Mouse (Mus musculus): Measurements from ENCODE around the gene Trap1. TPM values are rescaled to one million over a fixed set of nuclear protein-coding genes. Genes with fewer than 3 reads are reported as not detected.
"Not testable (repeated sequence)": the region's sequence is repeated elsewhere in the genome, so short reads cannot be mapped to it uniquely, and the experiment has no call there.

Trap1 gene
- polyA plus RNA-seq, 1 experiment from 2014 or later = 90.8 TPM

DNA sequence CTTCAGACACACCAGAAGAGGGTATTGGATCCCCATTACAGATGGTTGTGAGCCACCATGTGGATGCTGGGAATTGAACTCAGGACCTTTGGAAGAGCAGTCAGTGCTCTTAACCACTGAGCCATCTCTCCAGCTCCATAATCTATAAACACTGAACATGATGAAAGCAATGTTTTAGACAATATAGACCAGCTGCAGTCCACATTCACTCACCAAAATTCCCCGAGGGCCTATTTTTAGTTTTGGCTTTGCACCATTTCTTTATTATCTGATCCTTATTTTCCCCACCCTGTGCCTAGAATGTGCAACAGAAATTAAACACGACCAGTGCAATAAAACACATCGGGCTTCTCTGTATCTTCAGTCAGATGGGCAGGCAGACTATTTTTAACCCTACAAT lies 2.8 kb upstream of the Trap1 start:
- Histone ChIP-seq H3K36me3 (ENCODE audit: control insufficient read depth, insufficient read depth, low read length) (peaks cover 18% of the 10 kb centered on the region), H3K4me1 (replicated peaks; ENCODE audit: control insufficient read depth, insufficient read depth, low read length) (peaks cover 14% of the 10 kb centered on the region)
- not testable (repeated sequence) for ATAC-seq (ENCODE audit: low read depth); H3K9me3 ChIP-seq (ENCODE audit: control insufficient read depth, low read length); H3K4me3 ChIP-seq (ENCODE audit: low read length); H3K4me2 ChIP-seq (ENCODE audit: low read depth, low read length); H3K27me3 ChIP-seq (ENCODE audit: control insufficient read depth, insufficient read depth, low read depth, low read length); H3K27ac ChIP-seq (ENCODE audit: low read length); H3K9ac ChIP-seq (ENCODE audit: low read length)
- WGBS = 55% methylated on average over 3 of the region's 3 CpGs

DNA sequence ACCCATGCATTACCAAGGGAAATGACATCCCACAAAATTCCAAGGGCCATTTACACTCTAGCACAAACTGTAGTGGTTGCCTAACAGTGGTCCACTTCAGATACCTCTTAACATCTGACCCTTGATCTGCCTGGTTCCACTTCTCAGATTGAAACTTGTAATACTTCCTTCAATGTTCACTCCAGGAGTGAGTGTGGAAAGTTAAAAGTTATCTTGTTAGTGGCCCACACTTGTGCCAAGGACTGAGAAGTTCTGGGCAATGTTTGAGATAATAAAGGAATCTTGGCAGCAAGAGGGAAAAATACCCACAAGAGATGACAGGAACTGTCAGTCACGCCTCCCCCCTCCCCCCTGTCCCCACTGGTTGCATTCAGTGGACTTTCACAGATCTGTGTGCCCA lies 2.0 kb upstream of the Trap1 start:
- peaks cover 11% of the 10 kb centered on the region for H3K36me3 ChIP-seq (ENCODE audit: control insufficient read depth, insufficient read depth, low read length)
- no peak overlapping the region for H3K4me2 ChIP-seq (ENCODE audit: low read depth, low read length)
- no peak overlapping the region for H3K9ac ChIP-seq (ENCODE audit: low read length)
- H3K4me1 ChIP-seq (replicated peaks; ENCODE audit: control insufficient read depth, insufficient read depth, low read length) = peaks cover 14% of the 10 kb centered on the region
- 38% methylated on average over 1 of the region's 1 CpGs for WGBS
- no peak overlapping the region for H3K27ac ChIP-seq (ENCODE audit: low read length)
- no peaks in the 10 kb centered on the region for H3K9me3 ChIP-seq (ENCODE audit: control insufficient read depth, low read length)
- no peak overlapping the region for H3K4me3 ChIP-seq (ENCODE audit: low read length)
- H3K27me3 ChIP-seq (ENCODE audit: control insufficient read depth, insufficient read depth, low read depth, low read length) = no peaks in the 10 kb centered on the region
- ATAC-seq (ENCODE audit: low read depth) = no peak

DNA sequence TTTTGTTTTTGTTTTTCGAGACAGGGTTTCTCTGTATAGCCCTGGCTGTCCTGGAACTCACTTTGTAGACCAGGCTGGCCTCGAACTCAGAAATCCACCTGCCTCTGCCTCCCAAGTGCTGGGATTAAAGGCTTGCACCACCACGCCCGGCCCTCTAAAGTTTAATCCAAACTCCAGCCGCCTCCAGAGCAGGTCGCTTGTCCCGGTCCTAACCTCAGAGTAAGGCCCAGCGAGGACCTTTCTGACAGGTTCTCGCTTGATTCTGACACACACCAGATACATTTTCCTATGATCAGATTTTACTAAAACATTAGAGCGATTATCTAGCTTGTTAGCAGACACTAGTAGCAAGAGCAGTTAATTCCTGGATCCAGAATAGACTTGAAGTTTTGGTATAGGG lies 675 bp upstream of the Trap1 start:
- Histone ChIP-seq H3K4me2 (ENCODE audit: low read depth, low read length) (peak overlapping the region; percentile 63), H3K4me1 (replicated peaks; ENCODE audit: control insufficient read depth, insufficient read depth, low read length) (peaks cover 14% of the 10 kb centered on the region), H3K4me3 (ENCODE audit: low read length) (peak overlapping the region; percentile 96)
- not testable (repeated sequence) for H3K36me3 ChIP-seq (ENCODE audit: control insufficient read depth, insufficient read depth, low read length); H3K9me3 ChIP-seq (ENCODE audit: control insufficient read depth, low read length); H3K27ac ChIP-seq (ENCODE audit: low read length); H3K9ac ChIP-seq (ENCODE audit: low read length); ATAC-seq (ENCODE audit: low read depth); H3K27me3 ChIP-seq (ENCODE audit: control insufficient read depth, insufficient read depth, low read depth, low read length)
- 56% methylated on average over 10 of the region's 10 CpGs for WGBS

DNA sequence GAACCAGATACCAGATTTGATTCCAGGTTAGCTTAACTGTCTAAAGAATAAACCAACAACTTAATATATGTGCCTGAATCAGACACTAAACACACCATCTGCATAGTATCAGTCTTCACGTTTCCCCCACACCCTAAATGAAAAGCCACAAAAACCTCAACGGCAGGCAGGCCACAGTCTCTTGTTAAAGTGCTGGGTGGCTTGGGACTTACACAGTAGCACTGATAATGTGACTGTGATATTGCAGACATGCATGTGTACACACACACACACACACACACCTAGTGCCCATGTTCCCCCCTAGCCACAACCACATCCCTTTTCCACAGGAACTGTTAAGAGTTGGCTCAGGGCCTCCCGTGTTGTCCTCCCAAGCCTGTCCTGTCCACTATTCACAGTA lies 2.8 kb downstream of the Trap1 start:
- H3K4me2 ChIP-seq (ENCODE audit: low read depth, low read length) = no peak overlapping the region
- H3K9me3 ChIP-seq (ENCODE audit: control insufficient read depth, low read length) = no peaks in the 10 kb centered on the region
- H3K27ac ChIP-seq (ENCODE audit: low read length) = no peak overlapping the region
- peaks cover 14% of the 10 kb centered on the region for H3K4me1 ChIP-seq (replicated peaks; ENCODE audit: control insufficient read depth, insufficient read depth, low read length)
- H3K36me3 ChIP-seq (ENCODE audit: control insufficient read depth, insufficient read depth, low read length) = no peaks in the 10 kb centered on the region
- WGBS = 65% methylated on average over 3 of the region's 3 CpGs
- ATAC-seq (ENCODE audit: low read depth) = no peak
- no peaks in the 10 kb centered on the region for H3K27me3 ChIP-seq (ENCODE audit: control insufficient read depth, insufficient read depth, low read depth, low read length)
- H3K9ac ChIP-seq (ENCODE audit: low read length) = no peak overlapping the region
- no peak overlapping the region for H3K4me3 ChIP-seq (ENCODE audit: low read length)

DNA sequence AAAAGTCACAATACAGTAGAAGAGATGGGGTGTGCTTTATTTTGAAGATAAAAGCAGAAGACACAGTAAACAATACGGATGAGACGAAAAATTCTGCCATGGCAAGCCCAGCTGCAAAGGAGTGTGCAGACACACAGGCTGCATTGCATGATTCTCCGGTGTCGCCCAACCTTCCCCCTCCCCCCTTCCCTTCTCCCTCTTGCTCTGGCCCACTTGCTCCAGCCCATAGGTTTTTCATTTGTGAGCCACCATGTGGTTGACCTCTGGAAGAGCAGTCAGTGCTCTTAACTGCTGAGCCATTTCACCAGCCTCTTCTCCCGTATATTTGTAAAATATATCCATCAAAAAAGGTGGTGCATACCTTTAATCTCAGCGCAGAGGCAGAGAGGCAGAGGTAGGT lies 3.3 kb downstream of the Trap1 start:
- H3K27ac ChIP-seq (ENCODE audit: low read length) = no peak overlapping the region
- WGBS = 65% methylated on average over 6 of the region's 6 CpGs

DNA sequence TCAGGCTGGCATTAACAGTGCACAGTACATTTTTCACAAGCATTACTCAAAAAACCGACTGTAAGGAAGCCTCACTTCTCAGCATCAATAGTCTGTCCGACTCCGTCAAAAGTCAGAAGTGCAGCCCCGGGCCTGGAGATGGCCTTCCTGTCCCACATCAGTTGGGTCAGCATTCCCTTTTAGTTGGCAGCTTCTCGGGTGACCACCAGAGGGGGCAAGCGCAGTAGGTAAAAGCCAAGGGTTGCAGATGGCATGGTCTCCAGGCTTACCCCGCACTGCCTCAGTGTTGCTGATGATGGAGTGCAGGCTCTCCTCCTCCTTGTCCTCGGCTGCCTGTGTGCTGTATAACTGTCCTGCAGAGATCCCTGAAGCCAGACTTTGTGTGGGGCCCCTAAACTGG lies 9.0 kb downstream of the Trap1 start:
- WGBS = 44% methylated on average over 8 of the region's 8 CpGs
- no peak for ATAC-seq (ENCODE audit: low read depth)
- H3K36me3 ChIP-seq (ENCODE audit: control insufficient read depth, insufficient read depth, low read length) = peaks cover 18% of the 10 kb centered on the region

More for the DNA sequence above, 3.3 kb downstream of the Trap1 start:
- H3K36me3 ChIP-seq (ENCODE audit: control insufficient read depth, insufficient read depth, low read length) = no peaks in the 10 kb centered on the region
- ATAC-seq (ENCODE audit: low read depth) = no peak
- peaks cover 11% of the 10 kb centered on the region for H3K4me1 ChIP-seq (replicated peaks; ENCODE audit: control insufficient read depth, insufficient read depth, low read length)
- H3K9ac ChIP-seq (ENCODE audit: low read length) = no peak overlapping the region
- H3K9me3 ChIP-seq (ENCODE audit: control insufficient read depth, low read length) = no peaks in the 10 kb centered on the region
- H3K4me3 ChIP-seq (ENCODE audit: low read length) = no peak overlapping the region
- H3K4me2 ChIP-seq (ENCODE audit: low read depth, low read length) = no peak overlapping the region
- H3K27me3 ChIP-seq (ENCODE audit: control insufficient read depth, insufficient read depth, low read depth, low read length) = no peaks in the 10 kb centered on the region

DNA sequence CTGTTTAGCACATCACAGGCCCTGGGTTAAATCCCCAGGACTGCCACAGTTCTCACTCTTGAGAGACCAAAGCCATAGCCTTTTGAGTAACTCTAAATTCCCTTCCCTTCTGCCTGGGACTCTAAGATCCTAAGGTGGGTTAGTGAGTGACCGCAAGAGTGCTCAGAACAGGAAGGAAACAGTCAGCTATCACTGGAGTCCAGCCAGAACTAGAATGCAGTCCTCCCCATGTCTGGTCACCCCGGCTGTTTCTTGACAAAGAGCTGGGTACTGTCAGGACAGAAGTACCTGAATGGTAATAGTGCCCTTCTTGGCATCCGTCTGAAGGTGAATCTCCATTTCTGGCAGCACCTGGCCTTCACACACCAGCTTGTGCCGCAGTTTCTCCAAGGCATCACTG lies 12.7 kb downstream of the Trap1 start:
- Histone ChIP-seq H3K4me1 (replicated peaks; ENCODE audit: control insufficient read depth, insufficient read depth, low read length) (no peaks in the 10 kb centered on the region), H3K27me3 (ENCODE audit: control insufficient read depth, insufficient read depth, low read depth, low read length) (no peaks in the 10 kb centered on the region), H3K4me3 (ENCODE audit: low read length) (no peak overlapping the region), H3K27ac (ENCODE audit: low read length) (no peak overlapping the region), H3K4me2 (ENCODE audit: low read depth, low read length) (no peak overlapping the region), H3K36me3 (ENCODE audit: control insufficient read depth, insufficient read depth, low read length) (peaks cover 38% of the 10 kb centered on the region), H3K9me3 (ENCODE audit: control insufficient read depth, low read length) (no peaks in the 10 kb centered on the region), H3K9ac (ENCODE audit: low read length) (no peak overlapping the region)
- ATAC-seq (ENCODE audit: low read depth) = no peak
- 88% methylated on average over 4 of the region's 4 CpGs for WGBS

More for the DNA sequence above, 9.0 kb downstream of the Trap1 start:
- Histone ChIP-seq H3K9me3 (ENCODE audit: control insufficient read depth, low read length) (no peaks in the 10 kb centered on the region), H3K27ac (ENCODE audit: low read length) (no peak overlapping the region), H3K4me2 (ENCODE audit: low read depth, low read length) (no peak overlapping the region), H3K9ac (ENCODE audit: low read length) (no peak overlapping the region), H3K4me3 (ENCODE audit: low read length) (no peak overlapping the region), H3K4me1 (replicated peaks; ENCODE audit: control insufficient read depth, insufficient read depth, low read length) (no peaks in the 10 kb centered on the region), H3K27me3 (ENCODE audit: control insufficient read depth, insufficient read depth, low read depth, low read length) (no peaks in the 10 kb centered on the region)

DNA sequence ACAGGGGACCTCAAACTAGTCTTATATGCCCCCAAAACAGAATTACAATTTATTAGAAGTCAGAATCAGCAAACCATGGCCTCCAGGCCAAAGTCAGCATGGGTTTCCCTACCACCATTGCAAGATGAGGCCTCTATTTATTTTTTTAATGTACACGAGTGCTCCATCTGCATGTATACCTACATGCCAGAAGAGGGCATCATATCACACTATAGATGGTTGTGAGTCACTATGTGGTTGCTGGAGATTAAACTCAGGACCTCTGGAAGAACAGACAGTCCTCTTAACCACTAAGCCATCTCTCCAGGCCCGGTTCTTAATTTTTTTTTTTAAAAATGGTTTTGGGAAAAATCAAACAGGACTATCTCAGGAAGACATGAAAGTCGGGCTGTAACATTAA lies 23.8 kb downstream of the Trap1 start:
- Histone ChIP-seq H3K4me2 (ENCODE audit: low read depth, low read length) (no peak overlapping the region), H3K27me3 (ENCODE audit: control insufficient read depth, insufficient read depth, low read depth, low read length) (no peaks in the 10 kb centered on the region), H3K9ac (ENCODE audit: low read length) (no peak overlapping the region), H3K36me3 (ENCODE audit: control insufficient read depth, insufficient read depth, low read length) (peaks cover 36% of the 10 kb centered on the region), H3K9me3 (ENCODE audit: control insufficient read depth, low read length) (no peaks in the 10 kb centered on the region), H3K27ac (ENCODE audit: low read length) (no peak overlapping the region), H3K4me1 (replicated peaks; ENCODE audit: control insufficient read depth, insufficient read depth, low read length) (no peaks in the 10 kb centered on the region), H3K4me3 (ENCODE audit: low read length) (no peak overlapping the region)
- 70% methylated on average over 3 of the region's 3 CpGs for WGBS
- no peak for ATAC-seq (ENCODE audit: low read depth)

DNA sequence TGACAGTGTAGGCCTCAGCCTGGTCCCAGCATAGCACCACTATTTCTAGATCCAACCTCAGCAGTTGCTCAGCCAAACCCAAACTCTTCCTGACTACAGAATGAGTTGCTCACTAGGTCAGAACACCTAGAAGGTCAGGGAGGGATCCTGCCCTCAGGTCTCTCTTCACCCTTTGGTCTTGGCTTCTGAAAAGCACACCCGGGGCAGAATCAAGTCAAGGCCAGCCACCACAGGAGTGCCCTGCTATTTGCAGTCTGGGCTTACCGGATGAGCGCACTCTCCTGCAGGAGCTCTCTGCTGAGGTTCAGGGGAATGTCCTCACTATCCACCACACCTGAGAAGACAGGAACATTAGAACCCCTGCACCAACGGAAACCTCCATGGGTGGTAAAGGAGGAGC lies 25.0 kb downstream of the Trap1 start:
- no peak overlapping the region for H3K4me3 ChIP-seq (ENCODE audit: low read length)
- no peak overlapping the region for H3K4me2 ChIP-seq (ENCODE audit: low read depth, low read length)
- peaks cover 34% of the 10 kb centered on the region for H3K36me3 ChIP-seq (ENCODE audit: control insufficient read depth, insufficient read depth, low read length)
- no peak overlapping the region for H3K9ac ChIP-seq (ENCODE audit: low read length)
- H3K27ac ChIP-seq (ENCODE audit: low read length) = no peak overlapping the region
- H3K9me3 ChIP-seq (ENCODE audit: control insufficient read depth, low read length) = no peaks in the 10 kb centered on the region
- no peak for ATAC-seq (ENCODE audit: low read depth)
- WGBS = 93% methylated on average over 4 of the region's 4 CpGs
- no peaks in the 10 kb centered on the region for H3K27me3 ChIP-seq (ENCODE audit: control insufficient read depth, insufficient read depth, low read depth, low read length)
- no peaks in the 10 kb centered on the region for H3K4me1 ChIP-seq (replicated peaks; ENCODE audit: control insufficient read depth, insufficient read depth, low read length)

DNA sequence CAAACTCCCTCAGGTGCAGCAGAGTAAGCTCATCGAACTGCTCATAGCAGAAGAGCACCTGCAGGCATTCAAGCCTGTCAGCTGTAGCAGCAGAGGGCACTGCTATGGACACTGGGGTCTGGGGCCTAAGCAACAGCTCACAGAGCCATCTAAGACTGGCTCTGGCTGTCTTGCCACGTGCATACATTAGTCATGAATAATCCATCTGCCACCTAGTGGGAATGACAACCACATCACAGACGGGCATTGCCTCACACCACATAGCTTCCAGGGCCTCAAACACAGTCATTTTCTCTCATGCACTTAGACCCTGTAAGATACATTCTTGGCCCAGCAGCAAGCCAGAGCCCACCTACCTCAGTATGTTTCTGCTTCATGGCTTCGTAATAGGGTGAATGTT lies 32.1 kb downstream of the Trap1 start:
- Histone ChIP-seq H3K27me3 (ENCODE audit: control insufficient read depth, insufficient read depth, low read depth, low read length) (no peaks in the 10 kb centered on the region), H3K27ac (ENCODE audit: low read length) (no peak overlapping the region), H3K4me2 (ENCODE audit: low read depth, low read length) (no peak overlapping the region), H3K4me3 (ENCODE audit: low read length) (no peak overlapping the region), H3K9me3 (ENCODE audit: control insufficient read depth, low read length) (no peaks in the 10 kb centered on the region), H3K36me3 (ENCODE audit: control insufficient read depth, insufficient read depth, low read length) (peaks cover 21% of the 10 kb centered on the region), H3K4me1 (replicated peaks; ENCODE audit: control insufficient read depth, insufficient read depth, low read length) (no peaks in the 10 kb centered on the region), H3K9ac (ENCODE audit: low read length) (no peak overlapping the region)
- no peak for ATAC-seq (ENCODE audit: low read depth)
- WGBS = 81% methylated on average over 4 of the region's 4 CpGs

Data from lung, embryonic 16.5 days (tissue).